Mouse (Mus musculus) embryonic facial prominence, embryonic 12.5 days (tissue): ENCODE results near the gene Olfr1354. TPM values are rescaled to one million over a fixed set of nuclear protein-coding genes. Genes with fewer than 3 reads are reported as not detected.
"Not testable (repeated sequence)": the region's sequence is repeated elsewhere in the genome, so short reads cannot be mapped to it uniquely, and the experiment has no call there.

Experiments used
- ATAC-seq: fragments of 200-750 bp; cut with Nextera tagmentation; 2 replicates; pipeline ENCODE4 v1.8.0; 2017; ENCODE audit not compliant: insufficient number of reproducible peaks, insufficient read depth, low FRiP score, low TSS enrichment
- H3K27ac ChIP-seq: fragments of 300-500 bp; sonication (generic); 2 replicates; pipeline ENCODE4 v1.5.1; 2016; ENCODE audit warnings: mild to moderate bottlenecking
- H3K27me3 ChIP-seq: fragments of 300-500 bp; sonication (generic); 2 replicates; pipeline ENCODE4 v1.6.1; 2016; ENCODE audit warnings: mild to moderate bottlenecking, moderate library complexity
- H3K36me3 ChIP-seq: fragments of 300-500 bp; sonication (generic); 2 replicates; pipeline ENCODE4 v1.6.1; 2016; ENCODE audit warnings: mild to moderate bottlenecking
- H3K4me1 ChIP-seq: fragments of 300-500 bp; sonication (generic); 2 replicates; pipeline ENCODE4 v1.6.1; 2016
- H3K4me2 ChIP-seq: fragments of 300-500 bp; sonication (generic); replicated peaks from 2 replicates; pipeline ENCODE4 v1.6.1; 2016; ENCODE audit warnings: mild to moderate bottlenecking, moderate library complexity
- H3K4me3 ChIP-seq: fragments of 300-500 bp; sonication (generic); 2 replicates; pipeline ENCODE4 v1.5.1; 2016; ENCODE audit warnings: mild to moderate bottlenecking
- H3K9ac ChIP-seq: fragments of 300-500 bp; sonication (generic); 2 replicates; pipeline ENCODE4 v1.6.1; 2016; ENCODE audit warnings: mild to moderate bottlenecking, moderate library complexity
- H3K9me3 ChIP-seq: fragments of 300-500 bp; sonication (generic); 2 replicates; pipeline ENCODE4 v1.6.1; 2016; ENCODE audit warnings: mild to moderate bottlenecking, moderate library complexity
- WGBS: fragments of 180-500 bp; shearing (Covaris S2); methylation state at CpG from one replicate; pipeline ENCODE4 v1.1.7; 2016; 5-methylcytosine and 5-hydroxymethylcytosine counted together
- polyA plus RNA-seq: library from polyadenylated mRNA; unstranded; fragments of >200 nt; fragmentation: Nextera tagmentation; extraction: Ambion mirVana; gene quantifications from 2 replicates; pipeline ENCODE4 v1.2.1, GENCODE M21; 2016

Olfr1354 gene
- polyA plus RNA-seq, result not detected in 2 replicates

DNA sequence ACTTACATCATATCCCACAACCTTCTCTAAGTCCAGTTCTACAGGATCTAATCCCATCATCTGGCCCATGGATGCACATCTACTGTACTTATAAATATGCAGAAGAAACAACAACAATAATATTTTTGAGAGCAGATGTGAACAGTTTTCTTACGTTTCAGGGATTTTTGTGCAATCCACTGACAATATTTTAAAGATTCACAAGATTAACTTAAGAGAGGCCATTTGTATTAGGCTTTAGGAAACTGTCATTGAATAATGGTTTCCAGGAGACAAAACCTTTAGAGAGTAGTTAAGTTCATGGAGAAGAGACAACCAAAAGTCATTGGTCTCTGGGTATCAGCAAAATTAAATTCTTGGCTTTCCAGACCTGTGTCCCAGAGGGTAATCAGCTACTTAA, at the start of gene Olfr1354:
Gene Olfr1354, plus strand, starts transcription at position 301 of the 400 bp plus-strand sequence.
- H3K27me3 ChIP-seq, H3K9me3 ChIP-seq, H3K27ac ChIP-seq, H3K9ac ChIP-seq, H3K4me1 ChIP-seq, ATAC-seq, H3K4me2 ChIP-seq, H3K4me3 ChIP-seq, H3K36me3 ChIP-seq: not testable (repeated sequence)
- WGBS, result 80% methylated on average over 1 of the region's 1 CpGs

DNA sequence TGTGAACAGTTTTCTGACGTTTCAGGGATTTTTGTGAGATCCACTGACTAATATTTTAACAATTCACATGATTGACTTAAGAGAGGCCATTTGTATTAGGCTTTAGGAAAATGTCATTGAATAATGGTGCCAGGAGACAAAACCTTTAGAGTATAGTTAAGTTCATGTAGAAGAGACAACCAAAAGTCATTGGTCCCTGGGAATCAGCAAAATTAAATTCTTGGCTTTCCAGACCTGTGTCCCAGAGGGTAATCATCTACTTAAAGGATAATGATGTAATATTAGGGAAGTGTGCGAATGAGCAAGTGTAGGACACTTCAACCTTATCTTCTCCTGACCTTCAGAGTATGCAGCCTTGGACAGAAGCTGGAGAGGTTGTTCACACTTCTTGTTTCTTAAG, 37.7 kb upstream of the Olfr1354 start, which contains the start of gene Olfr1355:
Gene Olfr1355, plus strand, starts transcription at position 301 of the 400 bp plus-strand sequence.
- 69% methylated on average over 2 of the region's 2 CpGs for WGBS
- Histone ChIP-seq H3K4me3 (no peak within 1 kb of the TSS), H3K4me2 (no peak within 1 kb of the TSS), H3K27me3 (no peaks in the 10 kb centered on the region), H3K9ac (no peak within 1 kb of the TSS), H3K9me3 (peaks cover 6% of the 10 kb centered on the region; the same call in 1 of the 2 replicates), H3K36me3 (no peaks in the 10 kb centered on the region), H3K27ac (no peak within 1 kb of the TSS), H3K4me1 (no peaks in the 10 kb centered on the region)
- no peak for ATAC-seq

- H3K4me2 ChIP-seq, H3K36me3 ChIP-seq, H3K27ac ChIP-seq, H3K4me3 ChIP-seq, H3K9ac ChIP-seq, H3K9me3 ChIP-seq, ATAC-seq, H3K27me3 ChIP-seq, H3K4me1 ChIP-seq: not testable (repeated sequence)
- WGBS, result 78% methylated on average over 1 of the region's 1 CpGs
Measured at GRCm38 (mm10) chr10:78950336-78950735, 37.4 kb downstream of the Olfr1354 start, which contains the start of gene Olfr8. Olfr8 (plus strand) TSS chr10:78950636.

DNA sequence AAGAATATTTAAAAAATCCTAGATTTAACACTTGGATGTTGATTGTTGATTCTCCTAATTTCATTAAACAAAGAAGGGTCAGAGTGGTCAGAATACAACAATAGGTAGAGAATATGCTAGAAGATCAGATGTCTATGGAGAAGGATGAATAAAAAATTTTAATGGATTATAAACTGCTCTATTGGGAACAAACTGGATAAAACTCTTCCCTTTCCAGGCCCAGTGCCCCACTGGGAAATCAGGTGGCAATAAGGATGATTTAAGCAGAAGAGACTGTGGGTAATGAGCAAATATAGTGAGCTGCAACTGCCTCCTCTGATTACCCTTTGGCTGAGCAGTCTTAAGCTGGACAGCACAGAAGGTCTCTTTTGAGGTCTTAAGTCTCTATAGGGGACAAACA, 50.0 kb downstream of the Olfr1354 start, which contains the start of gene Olfr1353:
Gene Olfr1353, plus strand, starts transcription at position 301 of the 400 bp plus-strand sequence.
- not testable (repeated sequence) for H3K9ac ChIP-seq, H3K36me3 ChIP-seq, ATAC-seq

More for the DNA sequence above, 50.0 kb downstream of the Olfr1354 start, which contains the start of gene Olfr1353:
- not testable (repeated sequence) for H3K4me2 ChIP-seq, H3K4me1 ChIP-seq, H3K27me3 ChIP-seq, H3K9me3 ChIP-seq, H3K27ac ChIP-seq, H3K4me3 ChIP-seq

Other genes starting within 250 kb of the Olfr1354 start
- not detected in 2 replicates for gene Casp14, start 194.9 kb upstream of the Olfr1354 start, polyA plus RNA-seq
- gene Ccdc105, start 160.1 kb upstream of the Olfr1354 start, polyA plus RNA-seq, result 0.22 TPM in 1 of 2 replicates, not detected in the other
- 2.1 TPM in 2 replicates for gene Slc1a6, start 132.7 kb upstream of the Olfr1354 start, polyA plus RNA-seq
- gene Olfr1356, start 61.0 kb upstream of the Olfr1354 start, polyA plus RNA-seq, result not detected in 2 replicates
- not detected in 2 replicates for gene Olfr1355, start 37.6 kb upstream of the Olfr1354 start, polyA plus RNA-seq
- not detected in 2 replicates for gene Olfr8, start 37.5 kb downstream of the Olfr1354 start, polyA plus RNA-seq
- gene Olfr1353, start 50.1 kb downstream of the Olfr1354 start, polyA plus RNA-seq, result not detected in 2 replicates
- gene Olfr1352, start 67.9 kb downstream of the Olfr1354 start, polyA plus RNA-seq, result not detected in 2 replicates
- gene Olfr1351, start 99.3 kb downstream of the Olfr1354 start, polyA plus RNA-seq, result not detected in 2 replicates
- 0.14 TPM in 1 of 2 replicates, not detected in the other for gene Olfr57, start 115.6 kb downstream of the Olfr1354 start, polyA plus RNA-seq
- gene 2610008E11Rik, start 184.4 kb downstream of the Olfr1354 start, polyA plus RNA-seq, result 45.3 and 48.9 TPM in 2 replicates
- not detected in 2 replicates for gene Vmn2r80, start 235.6 kb downstream of the Olfr1354 start, polyA plus RNA-seq